Mouse (Mus musculus) activated CD4-positive, CD25-positive, alpha-beta regulatory T cell, adult 4 months (primary cell): ENCODE results near the gene Serpina16. TPM values are rescaled to one million over a fixed set of nuclear protein-coding genes. Genes with fewer than 3 reads are reported as not detected.
"Not testable (repeated sequence)": the region's sequence is repeated elsewhere in the genome, so short reads cannot be mapped to it uniquely, and the experiment has no call there.

Experiments
- ATAC-seq: one replicate; pipeline ENCODE4 v1.8.0; 2017
- polyA plus RNA-seq, 2 experiments: library from polyadenylated mRNA; unstranded; fragments of 100-300 nt; shearing (Covaris generic); gene quantifications; one replicate each; pipeline ENCODE4 v1.2.1; 2017

The Serpina16 gene
- polyA plus RNA-seq: not detected

DNA sequence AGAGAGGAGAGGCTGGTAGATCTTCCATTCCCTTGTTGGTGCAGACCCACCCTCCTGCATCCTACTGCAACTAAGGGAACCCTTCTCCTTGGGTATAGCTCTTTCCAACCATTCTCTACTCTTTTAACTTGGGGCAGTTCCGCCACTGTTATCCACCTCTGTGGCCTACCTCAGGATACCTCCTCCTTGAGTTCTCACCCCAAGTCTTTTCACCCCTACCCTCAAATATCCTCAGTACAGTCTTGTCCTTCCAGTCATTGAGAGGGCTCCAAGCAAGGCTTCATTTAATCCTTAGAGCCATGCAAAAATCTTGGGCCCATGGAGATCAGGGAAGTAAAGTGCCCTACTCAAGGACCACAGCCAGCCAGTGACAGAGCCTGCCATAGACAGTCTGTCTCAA lies at the start of gene Serpina16:
Serpina16 (minus strand) TSS at position 101 of the 400 bp plus-strand sequence.
- no peak for ATAC-seq

DNA sequence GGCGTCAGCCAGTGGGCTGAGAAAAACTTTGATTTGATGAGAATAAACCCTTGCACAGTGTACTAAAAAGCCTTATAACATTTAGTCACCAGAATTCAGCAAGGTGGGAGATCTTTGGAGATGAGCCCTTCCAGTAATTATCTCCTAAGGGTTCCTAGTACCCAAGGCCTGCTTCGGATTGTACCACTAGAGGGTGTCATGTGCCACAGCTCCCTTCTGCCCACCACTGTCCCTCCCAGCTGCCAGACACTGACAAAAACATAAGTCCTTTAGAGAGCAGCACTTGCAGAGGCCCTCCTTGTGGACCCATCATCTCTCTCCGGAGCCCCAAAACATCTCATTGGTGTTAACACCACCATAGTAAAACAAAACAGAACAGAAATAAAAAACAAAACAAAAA lies 35.6 kb upstream of the Serpina16 start:
- no peak for ATAC-seq

DNA sequence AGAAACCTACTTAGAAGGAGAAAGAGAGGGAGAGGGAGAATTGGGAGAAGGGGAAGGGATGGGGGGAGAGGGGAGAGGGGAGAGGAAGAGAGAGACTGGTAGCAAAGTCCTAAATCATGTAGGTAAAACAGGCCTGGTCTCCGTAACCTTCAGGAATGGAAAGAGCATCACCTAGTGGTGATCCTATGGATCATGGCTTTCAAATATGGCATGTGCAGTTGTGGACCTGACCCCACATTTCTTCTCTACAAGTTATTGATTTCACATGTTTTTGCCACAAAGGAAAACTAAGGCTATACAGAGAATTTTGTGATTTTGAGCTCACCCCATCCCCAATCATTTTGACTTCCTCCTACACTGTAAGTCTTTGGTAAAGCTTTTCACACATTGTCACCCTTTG lies 34.5 kb upstream of the Serpina16 start:
- no peak for ATAC-seq

DNA sequence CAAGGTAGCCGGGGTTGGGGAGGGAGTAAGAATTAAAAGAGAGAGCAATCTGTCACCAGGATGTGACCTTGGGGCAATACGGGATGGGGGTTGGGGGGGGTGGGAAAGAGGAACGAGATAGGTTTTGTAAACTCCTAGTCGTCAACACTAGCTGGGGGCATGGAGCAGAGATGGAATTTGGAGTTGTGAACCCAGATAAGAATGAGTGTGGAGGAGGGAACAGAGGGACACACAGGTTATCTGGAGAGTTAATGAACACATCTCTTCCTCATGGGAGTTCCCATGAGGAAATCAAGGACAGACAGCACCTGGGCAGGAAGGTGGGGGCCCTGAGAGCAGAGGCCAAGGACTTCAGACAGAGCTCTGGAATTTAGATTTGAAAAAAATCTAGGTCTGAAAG lies 30.2 kb upstream of the Serpina16 start:
- ATAC-seq: no peak

- no peak for ATAC-seq
Measured at GRCm38 (mm10) chr12:103705547-103705946, 29.6 kb upstream of the Serpina16 start.

DNA sequence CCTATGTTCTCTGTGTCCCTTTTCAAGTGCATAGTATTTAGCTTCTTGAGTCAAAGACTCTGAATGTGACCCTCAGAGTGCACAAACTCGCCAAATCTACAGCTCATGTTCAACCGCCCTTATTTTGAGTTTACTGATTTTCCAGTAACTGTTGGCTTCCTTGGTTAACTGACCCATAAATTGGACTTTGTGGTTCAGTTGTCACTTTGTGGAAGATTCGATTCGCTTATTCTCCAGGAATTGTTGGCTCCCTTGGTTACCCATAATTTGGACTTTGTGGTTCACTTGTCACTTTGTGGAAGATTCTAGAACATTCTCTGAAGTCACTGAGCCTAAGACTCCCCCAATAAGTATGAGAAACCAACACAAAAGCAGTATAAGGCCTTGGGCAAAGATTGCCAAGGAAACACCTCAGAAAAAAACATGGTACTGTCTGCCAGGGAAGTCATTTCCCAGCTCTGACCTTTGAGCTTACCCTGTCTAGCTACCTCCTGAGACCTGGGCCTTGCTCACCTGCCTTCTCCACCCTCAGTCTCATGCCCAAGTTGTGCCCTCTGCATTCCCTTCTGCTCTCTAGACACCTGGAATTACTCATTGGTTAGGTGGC lies 24.3 kb upstream of the Serpina16 start:
- no peak for ATAC-seq

GRCm38 (mm10) chr12:103695429-103695828 lies 19.5 kb upstream of the Serpina16 start, which contains the start of gene Serpina1f:
TSS of gene Serpina1f (minus strand) at chr12:103695529.
- ATAC-seq: no peak

- ATAC-seq: no peak
Measured at GRCm38 (mm10) chr12:103688221-103688814, 12.4 kb upstream of the Serpina16 start.

GRCm38 (mm10) chr12:103687021-103687420 lies 11.1 kb upstream of the Serpina16 start:
- ATAC-seq: no peak

DNA sequence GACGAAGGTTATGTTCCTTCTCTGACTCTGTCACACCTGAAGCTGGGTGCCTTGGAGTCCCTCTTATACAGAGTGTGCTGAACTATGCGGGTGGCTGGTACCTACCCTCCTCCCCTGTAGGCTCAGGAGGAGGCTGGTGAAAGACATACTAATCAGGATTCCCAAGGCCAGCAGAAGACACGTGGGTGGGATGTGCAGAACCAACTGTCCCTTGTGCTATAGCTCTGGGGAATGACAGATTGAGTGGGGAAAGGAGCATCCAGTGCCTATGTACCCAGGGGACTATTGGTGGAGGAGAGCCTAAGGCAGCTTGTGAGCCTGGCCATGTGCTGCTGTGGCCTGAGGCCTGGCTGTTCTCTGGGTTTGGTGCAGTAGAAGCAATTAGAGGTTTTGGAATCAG lies 10.1 kb upstream of the Serpina16 start:
- ATAC-seq: no peak

GRCm38 (mm10) chr12:103685386-103685785 lies 9.4 kb upstream of the Serpina16 start:
- no peak for ATAC-seq

DNA sequence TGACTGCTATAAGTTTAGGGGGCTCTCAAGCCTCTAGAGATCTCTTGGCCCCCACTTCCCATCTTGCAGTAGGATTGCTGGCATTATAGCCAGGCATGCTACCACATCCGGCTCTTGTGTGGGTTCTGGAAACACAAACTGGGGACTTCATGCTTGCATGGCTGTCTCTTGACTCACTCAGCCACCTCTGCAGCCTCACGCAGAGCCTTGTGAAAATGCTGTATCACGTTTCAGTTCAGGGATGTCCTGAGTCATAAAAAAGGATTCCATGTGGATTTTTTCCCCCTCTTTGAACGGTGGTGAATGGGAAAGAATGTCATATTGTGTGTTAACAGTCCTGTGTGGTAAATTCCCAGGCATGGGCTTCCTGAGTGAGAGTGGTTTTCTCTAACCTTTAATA lies 7.8 kb upstream of the Serpina16 start:
- no peak for ATAC-seq

DNA sequence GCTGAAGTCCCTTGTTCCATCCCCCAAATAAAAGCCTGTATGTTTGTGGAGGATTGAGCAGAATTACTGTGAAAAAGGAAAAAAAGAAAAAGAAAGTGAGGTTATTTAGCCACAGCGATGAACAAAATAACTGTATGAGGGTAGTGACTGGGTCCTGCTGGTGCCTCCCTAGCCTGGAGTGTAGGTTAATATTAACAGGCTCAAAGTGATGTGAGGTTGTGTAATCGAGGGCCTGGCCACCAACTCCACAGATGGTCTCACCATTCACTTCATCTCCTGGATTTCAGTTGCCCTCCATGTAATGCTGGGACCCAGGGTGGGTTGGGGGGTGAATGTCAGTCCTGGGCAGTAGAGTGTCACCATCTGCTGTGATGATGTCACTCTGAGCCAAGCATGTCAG lies 5.8 kb upstream of the Serpina16 start:
- ATAC-seq: no peak

GRCm38 (mm10) chr12:103681169-103681568 lies 5.2 kb upstream of the Serpina16 start:
- no peak for ATAC-seq

DNA sequence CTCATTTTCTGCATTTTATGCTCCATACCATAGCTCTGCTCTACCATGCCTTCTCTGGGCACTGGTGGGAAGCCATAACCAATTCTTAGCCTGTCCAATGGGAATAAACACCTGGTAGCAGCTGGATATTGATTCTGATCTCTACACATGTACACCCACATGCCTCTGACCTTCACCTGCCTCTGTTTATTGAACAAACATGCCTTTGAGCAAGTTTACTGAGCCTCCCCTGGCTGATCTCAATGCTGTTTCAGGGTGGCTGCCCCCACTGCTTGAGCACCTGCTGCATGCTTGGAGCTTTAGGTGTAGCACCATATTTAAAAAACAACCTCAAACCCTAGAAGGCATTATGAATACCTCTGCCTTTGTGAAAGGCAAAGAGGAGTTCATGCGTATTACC lies 3.9 kb upstream of the Serpina16 start:
- ATAC-seq: not testable (repeated sequence)

DNA sequence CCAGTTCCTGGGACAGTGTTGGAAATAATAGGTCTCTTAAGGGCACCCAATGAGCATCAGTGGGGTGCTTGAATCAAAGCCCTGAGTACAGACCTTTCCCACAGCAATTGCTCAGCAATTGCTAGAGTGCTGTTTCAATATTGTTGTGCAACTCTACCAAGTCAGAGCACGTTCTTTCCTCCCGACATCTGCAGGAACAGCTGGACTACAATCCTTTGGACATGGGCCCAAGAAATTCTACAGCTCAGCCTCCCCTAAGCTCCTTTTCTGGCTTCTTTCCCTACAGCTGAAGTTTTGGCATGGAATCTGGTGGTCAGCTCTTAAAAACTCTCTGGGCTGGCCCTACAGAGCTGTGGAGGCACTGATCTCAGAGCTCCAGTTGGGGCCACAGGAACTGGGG lies 2.8 kb downstream of the Serpina16 start:
- ATAC-seq: no peak

GRCm38 (mm10) chr12:103671483-103671882 lies 4.5 kb downstream of the Serpina16 start:
- ATAC-seq: no peak

DNA sequence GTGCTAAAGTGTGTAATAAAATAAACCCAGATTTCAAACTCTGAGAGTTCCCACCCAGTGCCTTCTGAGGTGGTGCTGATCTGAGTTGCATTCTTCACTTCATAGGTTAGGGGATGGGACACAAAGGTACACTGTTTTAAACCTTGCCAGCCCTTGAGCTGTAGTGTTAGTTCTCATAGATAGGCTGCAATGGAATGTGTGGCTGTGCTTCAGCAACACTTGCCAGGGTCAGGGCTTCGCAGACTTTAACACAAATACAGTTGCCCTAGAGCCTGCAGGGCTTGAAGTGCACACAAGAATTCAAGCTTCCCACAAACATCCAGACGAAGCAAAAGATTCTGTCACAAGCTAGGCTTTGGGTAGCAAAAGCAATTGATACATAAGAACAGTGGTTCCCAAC lies 5.0 kb downstream of the Serpina16 start:
- no peak for ATAC-seq

DNA sequence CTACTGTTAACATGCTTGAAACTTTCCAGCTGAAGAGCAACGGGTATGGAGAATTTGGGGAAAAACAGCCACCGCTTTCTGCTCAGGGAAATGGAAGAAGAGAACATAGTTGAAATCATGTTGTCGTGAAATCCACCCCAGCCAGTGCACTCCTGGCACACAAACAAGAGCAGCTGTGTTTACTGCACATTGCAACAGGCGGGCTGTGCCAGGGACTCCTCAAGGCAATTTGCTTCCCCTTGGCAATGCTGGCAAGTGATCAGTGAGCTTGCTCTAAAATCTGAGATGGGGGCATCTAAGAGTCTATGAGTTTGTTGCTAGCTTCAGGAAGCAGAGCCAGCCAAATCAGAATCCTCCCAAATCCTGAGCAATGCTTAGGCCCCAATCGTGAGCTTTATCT lies 5.6 kb downstream of the Serpina16 start:
- ATAC-seq: no peak

GRCm38 (mm10) chr12:103665286-103665685 lies 10.7 kb downstream of the Serpina16 start:
- ATAC-seq: no peak

GRCm38 (mm10) chr12:103662053-103662452 lies 13.9 kb downstream of the Serpina16 start:
- not testable (repeated sequence) for ATAC-seq

- ATAC-seq: no peak
Measured at GRCm38 (mm10) chr12:103660076-103660475, 15.9 kb downstream of the Serpina16 start.

- no peak for ATAC-seq
Measured at GRCm38 (mm10) chr12:103659171-103659570, 16.8 kb downstream of the Serpina16 start.

DNA sequence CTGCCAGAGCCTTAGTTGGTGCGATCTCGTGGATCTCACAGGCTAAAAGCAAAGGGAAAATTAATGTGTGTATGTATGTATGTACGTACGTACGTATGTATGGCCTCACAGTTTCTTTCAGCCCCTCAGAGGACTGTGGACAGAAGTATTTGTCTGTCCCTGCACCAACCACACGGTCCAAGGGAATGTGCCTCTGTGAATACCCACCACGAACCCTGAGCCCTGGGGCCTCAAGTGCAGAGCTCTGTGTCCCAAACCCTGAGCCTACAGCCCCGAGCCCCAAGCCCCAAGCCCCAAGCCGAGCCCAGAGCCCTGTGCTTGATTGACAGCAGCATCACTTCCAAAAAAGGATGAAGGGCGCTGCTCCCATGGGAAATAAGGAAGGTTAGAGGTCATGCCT lies 17.9 kb downstream of the Serpina16 start:
- ATAC-seq: no peak
